Mouse (Mus musculus): Measurements from ENCODE around the gene Rpl18a.

GRCm38 (mm10) chr8:70892896-70893655, 4.1 kb downstream of the Rpl18a start:
- TF ChIP-seq CTCF (IDR thresholded peaks at IDR 0.05; ENCODE audit: low read depth, low read length) (no peak), POLR2AphosphoS5 (IDR thresholded peaks at IDR 0.05; ENCODE audit: insufficient replicate concordance, low read depth, low read length) (peak; percentile 98)

Data from G1E (cell line).